Mouse (Mus musculus) stomach, postnatal 0 days (tissue): ENCODE data around the gene Zfp526.
A peak's percentile ranks its signal among the peaks of the same experiment; 100 is the strongest.

Source experiments
- CTCF ChIP-seq: IDR thresholded peaks from 2 replicates; pipeline ENCODE4 v1.5.1; 2016; ENCODE audit warnings: antibody characterized with exemption, low read depth, mild to moderate bottlenecking, moderate library complexity
- EP300 ChIP-seq: optimal IDR thresholded peaks from 2 replicates; pipeline ENCODE3; 2016; ENCODE audit warnings: antibody characterized with exemption

- TF ChIP-seq CTCF: no peak
- peak; percentile 95 for TF ChIP-seq EP300
Observed at GRCm38 (mm10) chr7:25267751-25268463, 46.7 kb downstream of the Zfp526 start.
